Mouse (Mus musculus) erythroblast, adult 5-6 weeks (primary cell): ENCODE results near the gene Cpsf6. TPM values are rescaled to one million over a fixed set of nuclear protein-coding genes. Genes with fewer than 3 reads are reported as not detected.

Experiments
- ATAC-seq: replicated peaks from 2 replicates; pipeline ENCODE4 v1.8.0; 2016; ENCODE audit warnings: moderate number of reproducible peaks, mild to moderate bottlenecking, moderate TSS enrichment, inconsistent platforms; ENCODE audit not compliant: poor library complexity, low FRiP score, severe bottlenecking
- total RNA-seq, 2 experiments: library from RNA; stranded (forward) in 1 of 2; stranded (reverse) in 1 of 2; fragments of 150-400 nt in 1 of 2; fragments of 200-764, 138-1000 nt in 1 of 2; gene quantifications; 2 replicates each; pipeline versions ENCODE4 v1.2.3 to v1.2.4; 2015 to 2017; ENCODE audit warnings: low replicate concordance in 2 of 2

The Cpsf6 gene
- total RNA-seq, 2 experiments from 2014 or later: 36.5 to 47.7 TPM

DNA sequence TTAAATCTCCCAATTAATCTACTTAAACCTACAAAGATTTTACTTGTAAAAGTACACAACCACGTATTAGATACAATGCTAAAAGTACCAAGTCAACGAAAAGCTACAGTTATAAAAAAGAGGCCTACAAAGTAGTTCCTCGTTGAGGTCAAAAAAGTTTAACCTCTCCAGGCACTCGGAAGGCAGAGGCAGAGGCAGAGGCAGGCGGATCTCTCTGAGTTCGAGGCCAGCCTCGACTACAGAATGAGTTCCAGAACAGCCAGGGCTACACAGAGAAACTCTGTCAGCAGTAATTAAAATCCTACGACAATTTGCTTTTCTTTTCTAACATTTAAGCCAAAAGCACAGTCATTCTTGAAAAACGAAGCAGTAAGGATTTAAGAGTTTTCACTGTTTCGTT, 4.7 kb downstream of the Cpsf6 start:
- no peak for ATAC-seq

- peak; percentile 61; the same call in 1 of the 2 replicates for ATAC-seq
Observed at GRCm38 (mm10) chr10:117363106-117363505, 16.7 kb downstream of the Cpsf6 start.

DNA sequence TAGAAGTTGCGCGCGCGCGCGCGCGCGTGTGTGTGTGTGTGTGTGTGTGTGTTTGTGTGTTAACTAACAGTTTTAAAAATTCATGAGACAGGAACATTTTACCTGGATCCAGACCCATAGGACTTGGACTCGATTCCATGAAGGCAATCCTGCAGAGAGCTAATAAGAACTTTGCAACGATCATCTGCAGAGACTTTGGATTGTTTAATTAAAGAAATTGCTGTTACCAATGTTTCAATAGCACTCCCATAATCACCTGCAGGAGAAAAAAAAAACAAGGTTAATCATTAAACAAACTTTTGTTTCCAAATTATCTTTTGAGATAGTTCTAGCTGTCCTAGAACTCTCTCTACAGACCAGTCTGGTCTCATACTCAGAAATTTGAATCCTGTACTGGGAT, 20.9 kb downstream of the Cpsf6 start:
- no peak for ATAC-seq

GRCm38 (mm10) chr10:117343000-117343399, 36.8 kb downstream of the Cpsf6 start:
- no peak for ATAC-seq

GRCm38 (mm10) chr10:117342406-117342805, 37.4 kb downstream of the Cpsf6 start:
- ATAC-seq: no peak

GRCm38 (mm10) chr10:117341029-117341428, 38.8 kb downstream of the Cpsf6 start:
- ATAC-seq: no peak

DNA sequence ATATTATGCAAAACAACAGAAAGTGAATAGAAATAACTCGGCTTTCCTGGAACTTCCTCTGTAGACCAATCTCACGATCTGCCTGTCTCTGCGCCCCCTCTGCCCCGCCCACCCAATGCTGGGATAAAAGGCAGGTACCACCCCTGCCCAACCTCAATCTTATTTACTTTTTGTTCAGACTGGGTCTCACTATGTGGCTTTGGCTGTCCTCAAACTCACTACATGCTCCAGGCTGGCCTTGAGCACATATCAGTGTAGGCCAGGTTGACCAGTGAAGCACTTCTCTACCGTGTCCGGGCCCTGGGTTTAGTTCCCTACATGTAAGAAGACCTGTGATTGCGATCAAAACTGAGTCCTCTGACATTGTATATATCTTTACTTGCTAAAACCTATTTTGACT, 40.6 kb downstream of the Cpsf6 start:
- no peak for ATAC-seq

- no peak for ATAC-seq
Observed at GRCm38 (mm10) chr10:117337946-117338345, 41.9 kb downstream of the Cpsf6 start.

DNA sequence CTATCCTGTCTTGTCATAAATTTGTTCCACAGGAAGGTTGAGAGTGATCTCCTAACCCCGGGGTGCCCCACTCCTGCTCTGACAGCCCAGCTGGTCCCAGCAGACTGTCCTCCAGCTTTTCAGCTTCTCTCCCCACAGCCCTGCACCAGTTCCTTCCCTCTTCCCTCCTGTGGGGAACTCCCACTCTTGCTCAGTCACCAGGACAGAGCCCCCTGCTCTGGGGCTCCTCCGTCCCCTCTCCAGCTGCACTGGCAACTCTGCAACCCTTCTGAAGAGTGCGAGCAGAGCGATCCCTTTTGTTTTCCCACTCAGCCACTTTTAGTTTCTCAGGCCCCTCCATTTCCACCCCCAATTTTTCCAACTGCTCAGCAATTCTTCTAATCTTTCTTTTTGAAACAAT, 44.2 kb downstream of the Cpsf6 start:
- ATAC-seq: no peak

DNA sequence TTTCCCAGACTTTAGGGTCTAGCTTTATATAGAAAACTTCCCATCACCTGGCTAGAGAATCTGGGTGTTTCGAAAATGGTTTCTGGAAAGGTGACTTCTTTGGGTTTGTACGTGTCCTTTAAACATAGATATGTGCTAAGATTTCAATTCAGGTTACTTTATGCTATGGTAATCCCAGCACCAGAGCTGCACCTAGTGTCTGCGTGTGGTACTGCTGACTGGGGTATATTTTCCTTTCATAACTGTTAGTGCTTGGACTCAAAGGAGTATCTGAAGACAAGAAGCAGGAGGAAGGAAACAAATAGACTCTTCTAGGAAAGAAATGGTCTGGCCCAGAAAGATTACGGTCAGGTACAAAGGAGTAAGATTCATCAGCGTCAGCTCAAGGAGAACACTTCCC, 49.3 kb downstream of the Cpsf6 start:
- no peak for ATAC-seq

- no peak for ATAC-seq
Observed at GRCm38 (mm10) chr10:117323782-117324181, 56.0 kb downstream of the Cpsf6 start.

DNA sequence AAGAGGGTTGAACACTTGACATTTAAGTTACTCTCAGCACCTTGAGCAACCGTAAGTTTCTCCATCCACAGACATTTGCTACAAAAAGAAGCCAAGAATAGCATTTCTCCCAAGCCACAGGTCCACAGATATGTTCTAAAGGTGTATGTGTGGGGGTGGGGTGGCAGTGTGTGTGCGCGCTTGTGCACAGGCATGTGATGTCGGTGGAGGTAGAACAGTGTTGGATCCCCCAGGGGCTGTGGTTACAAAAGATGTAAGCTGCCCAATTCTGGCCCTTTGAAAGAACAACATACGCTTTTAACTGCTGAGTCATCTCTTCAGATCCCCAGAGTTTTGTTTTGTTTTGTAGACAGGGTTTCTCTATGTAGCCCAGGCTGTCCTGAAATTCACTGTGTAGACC, 57.2 kb downstream of the Cpsf6 start:
- ATAC-seq: no peak

- no peak for ATAC-seq
Observed at GRCm38 (mm10) chr10:117320571-117320981, 59.2 kb downstream of the Cpsf6 start.

DNA sequence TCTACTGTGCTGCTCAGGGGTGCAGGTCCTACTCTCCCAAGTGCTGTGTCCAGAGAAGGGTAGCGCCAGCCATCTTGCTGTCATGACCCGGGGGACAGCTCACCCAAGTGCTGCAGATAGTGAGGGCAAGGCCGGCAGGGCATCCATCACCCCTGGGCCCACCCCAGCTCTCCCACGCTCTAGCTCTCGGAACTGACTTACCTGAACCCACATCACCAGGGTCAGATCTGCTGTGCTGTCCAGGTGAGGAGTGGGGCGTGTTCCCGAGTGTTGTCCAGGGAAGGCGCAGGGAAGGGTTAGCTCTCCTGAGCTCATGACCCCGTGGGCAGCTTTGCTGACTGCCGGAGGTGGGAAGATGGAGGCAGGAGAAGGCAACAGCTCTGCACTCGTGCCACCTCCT, 63.4 kb downstream of the Cpsf6 start:
- ATAC-seq: no peak

DNA sequence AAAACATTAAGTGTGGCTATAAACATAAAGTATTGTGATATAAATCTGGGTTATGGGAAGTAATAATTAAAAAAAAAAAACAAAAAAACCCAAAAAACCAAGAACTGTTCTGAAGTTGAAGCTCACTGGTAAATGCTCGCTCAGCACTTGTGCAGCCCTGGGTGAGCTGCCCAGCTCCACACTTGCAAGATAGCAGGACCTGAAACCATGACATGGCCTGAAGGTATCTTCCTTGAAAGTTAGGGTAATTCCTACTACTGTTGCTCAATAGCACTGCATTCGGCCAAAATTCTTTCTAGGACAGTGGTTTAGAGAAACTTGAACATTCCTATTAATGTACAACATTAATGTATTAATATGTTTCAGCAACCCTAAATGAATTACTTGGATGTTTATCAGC, 66.7 kb downstream of the Cpsf6 start:
- no peak for ATAC-seq

DNA sequence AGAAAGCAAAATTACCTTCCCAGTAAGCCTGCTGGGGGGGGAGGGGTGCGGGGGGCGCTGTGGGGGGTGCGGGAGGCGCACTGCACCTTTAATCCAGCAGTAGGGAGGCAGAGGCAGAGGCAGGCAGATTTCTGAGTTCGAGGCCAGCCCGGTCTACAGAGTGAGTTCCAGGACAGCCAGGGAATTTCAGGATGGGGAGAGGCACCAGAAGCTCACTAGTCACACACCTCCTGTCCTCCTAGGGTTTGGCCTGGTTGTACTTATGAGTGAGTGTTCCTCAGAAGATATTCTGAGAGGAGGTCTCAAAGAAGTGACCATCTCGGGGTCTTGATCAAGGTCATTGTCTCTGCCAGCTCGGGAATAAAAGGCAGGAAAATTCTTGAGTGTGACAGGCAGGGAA, 67.6 kb downstream of the Cpsf6 start:
- ATAC-seq: no peak

DNA sequence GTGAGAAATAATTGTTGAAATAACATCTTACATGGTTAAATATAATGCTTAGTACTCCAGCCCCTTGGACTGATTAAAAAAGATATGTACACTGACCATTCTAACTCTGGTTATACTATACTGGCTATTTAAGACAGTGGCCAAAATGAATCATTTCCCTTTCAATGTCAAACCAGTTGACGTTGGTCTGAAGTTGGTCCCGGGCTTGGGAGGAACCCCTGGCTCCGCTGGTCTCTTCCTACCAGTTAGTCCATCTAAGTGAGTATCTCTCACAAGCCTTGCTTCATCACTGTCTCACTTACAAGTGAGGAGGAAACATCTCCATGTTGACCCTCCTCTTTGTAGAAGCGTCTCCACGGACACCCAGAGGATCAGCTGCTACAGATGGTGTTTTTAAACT, 75.4 kb downstream of the Cpsf6 start:
- ATAC-seq: no peak

DNA sequence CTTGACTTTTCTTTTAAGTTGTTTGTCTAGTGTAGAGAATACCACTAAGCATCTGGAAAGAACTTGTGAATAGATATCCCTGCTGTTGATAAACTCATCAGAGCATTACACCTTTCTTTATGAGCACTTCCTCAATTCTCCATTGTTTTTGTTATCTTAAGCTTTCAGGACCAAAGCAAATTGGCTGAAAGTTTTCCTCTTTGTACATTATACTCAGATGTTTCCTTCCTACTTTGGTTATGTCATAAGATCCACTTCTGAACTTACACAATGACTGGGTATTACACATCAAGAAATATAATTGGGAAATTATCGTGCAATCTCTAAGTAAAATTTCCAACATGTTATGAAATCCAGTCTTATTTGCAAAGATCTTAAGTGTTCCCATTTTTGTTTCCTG, 78.1 kb downstream of the Cpsf6 start:
- no peak for ATAC-seq

GRCm38 (mm10) chr10:117299901-117300520, 79.8 kb downstream of the Cpsf6 start:
- ATAC-seq: no peak

DNA sequence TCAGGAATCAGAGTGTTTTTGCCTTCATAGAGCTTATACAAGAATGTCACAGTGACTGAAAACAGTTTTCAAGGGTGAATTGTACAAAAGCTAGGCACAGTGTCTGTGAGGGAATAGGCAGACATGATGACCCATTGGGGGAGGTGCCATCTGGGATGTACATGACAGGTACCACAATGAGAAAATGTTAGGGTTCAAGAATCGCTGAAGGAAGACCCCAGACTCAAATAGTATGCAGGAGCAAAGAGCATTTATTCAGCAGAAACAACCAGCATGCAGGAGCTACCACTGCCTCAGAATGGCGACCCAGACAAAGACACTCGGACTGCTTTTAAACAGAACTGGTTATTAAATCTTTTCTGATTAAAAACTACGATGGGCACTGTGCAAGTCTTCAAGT, 80.7 kb downstream of the Cpsf6 start:
- no peak for ATAC-seq

- ATAC-seq: no peak
Observed at GRCm38 (mm10) chr10:117298336-117298735, 81.5 kb downstream of the Cpsf6 start.
